Mouse (Mus musculus) liver, adult 2 months (tissue): ENCODE data around the gene Gga2. TPM values are rescaled to one million over a fixed set of nuclear protein-coding genes. Genes with fewer than 3 reads are reported as not detected.
A peak's percentile ranks its signal among the peaks of the same experiment; 100 is the strongest.

ENCODE experiments used
- DNase-seq: peaks from one replicate; pipeline ENCODE4 v3.0.0-alpha.2; 2011; ENCODE audit warnings: low read depth, low spot score; ENCODE audit errors: extremely low read depth
- H3K27ac ChIP-seq: fragments of 200-500 bp; replicated peaks from 2 replicates; pipeline ENCODE4 v1.5.1; 2012; ENCODE audit warnings: low read depth, mild to moderate bottlenecking, control low read depth, inconsistent platforms, low read length; ENCODE audit not compliant: insufficient read depth
- H3K27me3 ChIP-seq: fragments of 200-500 bp; 2 replicates; pipeline ENCODE4 v1.6.1; 2012; ENCODE audit warnings: mild to moderate bottlenecking, moderate library complexity, low read length, inconsistent platforms; ENCODE audit not compliant: control insufficient read depth, insufficient read depth
- H3K36me3 ChIP-seq: fragments of 200-500 bp; 2 replicates; pipeline ENCODE4 v1.6.1; 2012; ENCODE audit warnings: low read length, inconsistent platforms; ENCODE audit not compliant: control insufficient read depth, insufficient read depth
- H3K4me1 ChIP-seq: fragments of 200-500 bp; 2 replicates; pipeline ENCODE4 v1.6.1; 2011; ENCODE audit warnings: low read length; ENCODE audit not compliant: control insufficient read depth, insufficient read depth
- H3K4me3 ChIP-seq: fragments of 200-500 bp; 2 replicates; pipeline ENCODE4 v1.5.1; 2011; ENCODE audit warnings: low read depth, mild to moderate bottlenecking, control low read depth, low read length, moderate library complexity; ENCODE audit not compliant: insufficient read depth
- H3K79me2 ChIP-seq: fragments of 200-500 bp; 2 replicates; pipeline ENCODE4 v1.6.1; 2012; ENCODE audit warnings: inconsistent platforms, mild to moderate bottlenecking, low read length, moderate library complexity; ENCODE audit not compliant: control insufficient read depth, insufficient read depth
- H3K9ac ChIP-seq: fragments of 200-500 bp; 2 replicates; pipeline ENCODE4 v1.6.1; 2012; ENCODE audit warnings: low read depth, mild to moderate bottlenecking, control low read depth, inconsistent platforms, low read length
- CTCF ChIP-seq: fragments of 200-500 bp; IDR thresholded peaks from 2 replicates; pipeline ENCODE4 v1.5.1; 2011; ENCODE audit warnings: low read depth, low read length, control low read depth
- POLR2A ChIP-seq: fragments of 200-500 bp; IDR thresholded peaks from 2 replicates; pipeline ENCODE4 v1.6.1; 2011; ENCODE audit warnings: low read length, control low read depth; ENCODE audit not compliant: insufficient read depth; ENCODE audit errors: extremely low read depth
- WGBS: fragments of 180-500 bp; shearing (Covaris S2); methylation state at CpG from one replicate; pipeline ENCODE4 v1.1.7; 2018; 5-methylcytosine and 5-hydroxymethylcytosine counted together
- polyA plus RNA-seq: library from polyadenylated mRNA; depleted of rRNA; stranded (reverse); fragments of >200 nt; gene quantifications from 2 replicates; pipeline ENCODE4 v1.2.3, GENCODE M21; 2012
- total RNA-seq: library from RNA; depleted of rRNA; stranded (reverse); fragments of >200 nt; gene quantifications from 2 replicates; pipeline ENCODE4 v1.2.3, GENCODE M21; 2014

Gga2 gene
- total and polyA plus RNA-seq, 2 experiments = 7.7 to 13.5 TPM

DNA sequence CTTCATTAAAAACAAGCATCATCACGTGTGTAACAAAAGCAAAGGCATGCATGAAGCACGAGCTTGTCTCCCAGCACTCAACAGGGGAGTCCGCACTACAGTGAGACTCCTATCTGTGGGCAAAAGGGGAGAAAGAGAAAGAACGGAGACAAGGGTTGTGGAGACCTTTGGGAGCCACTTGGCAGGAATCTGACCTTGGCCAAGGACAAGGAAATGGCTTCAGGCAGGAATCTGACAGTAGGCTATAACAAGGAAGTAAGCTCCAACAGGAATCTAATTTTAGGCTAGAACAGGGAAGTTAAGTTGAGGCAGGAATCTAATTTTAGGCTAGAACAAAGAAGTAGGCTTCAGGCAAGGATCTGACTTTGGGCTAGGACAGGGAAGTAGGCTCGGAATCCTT is 25.1 kb downstream of the Gga2 start:
- TF ChIP-seq CTCF (no peak), POLR2A (no peak)
- 89% methylated on average over 5 of the region's 5 CpGs for WGBS
- peaks cover 28% of the 10 kb centered on the region for H3K36me3 ChIP-seq
- no peak overlapping the region for H3K4me3 ChIP-seq
- DNase-seq = no peak
- no peak overlapping the region for H3K27ac ChIP-seq
- H3K9ac ChIP-seq = no peak overlapping the region
- no peaks in the 10 kb centered on the region for H3K4me1 ChIP-seq
- no peaks in the 10 kb centered on the region; the same call in 1 of the 2 replicates for H3K27me3 ChIP-seq
- H3K79me2 ChIP-seq = no peaks in the 10 kb centered on the region

DNA sequence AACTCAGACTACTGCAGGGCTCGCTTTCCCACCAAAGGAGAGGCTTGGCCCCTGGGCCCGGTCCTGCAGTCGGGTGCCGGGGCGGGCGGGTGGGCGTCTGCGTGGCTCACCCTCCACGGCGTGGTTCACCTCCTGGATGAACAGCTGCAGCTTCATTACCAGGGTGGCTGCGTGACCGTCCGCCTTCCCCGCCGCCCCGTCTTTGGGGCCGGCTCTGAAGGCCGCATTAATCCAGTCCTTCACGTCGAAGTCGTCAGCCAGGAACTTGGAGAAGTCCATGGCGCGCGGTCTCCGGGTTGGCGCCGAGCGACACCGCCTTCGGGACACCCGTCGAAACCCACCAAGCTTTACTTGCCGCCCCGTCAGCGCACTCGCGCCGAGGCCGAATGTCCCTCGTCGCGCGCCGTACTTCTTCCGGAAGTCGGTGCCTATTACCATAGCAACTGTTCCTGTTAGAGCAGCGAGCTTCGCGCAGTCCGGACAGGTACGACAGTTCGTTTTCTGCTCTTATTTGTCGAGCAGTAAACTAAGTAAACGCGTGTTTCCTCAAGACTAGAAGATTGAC is 39.6 kb downstream of the Gga2 start, which contains the start of gene Cog7:
TSS of gene Cog7 (minus strand) at position 405 of the 565 bp plus-strand sequence.
- H3K27ac ChIP-seq = peak within 1 kb of the TSS; percentile 35; the same call in 1 of the 2 replicates
- no peaks in the 10 kb centered on the region for H3K36me3 ChIP-seq
- WGBS = 1% methylated on average over 55 of the region's 55 CpGs
- H3K27me3 ChIP-seq = no peaks in the 10 kb centered on the region
- H3K4me3 ChIP-seq = peak within 1 kb of the TSS; percentile 76
- TF ChIP-seq POLR2A (0 out of 2 replicates have a peak, but pooled peaks have one; percentile 15), CTCF (no peak)
- H3K9ac ChIP-seq = peak within 1 kb of the TSS; percentile 81
- peaks cover 3% of the 10 kb centered on the region; the same call in 1 of the 2 replicates for H3K79me2 ChIP-seq
- DNase-seq = peak; percentile 84
- peaks cover 3% of the 10 kb centered on the region; the same call in 1 of the 2 replicates for H3K4me1 ChIP-seq

DNA sequence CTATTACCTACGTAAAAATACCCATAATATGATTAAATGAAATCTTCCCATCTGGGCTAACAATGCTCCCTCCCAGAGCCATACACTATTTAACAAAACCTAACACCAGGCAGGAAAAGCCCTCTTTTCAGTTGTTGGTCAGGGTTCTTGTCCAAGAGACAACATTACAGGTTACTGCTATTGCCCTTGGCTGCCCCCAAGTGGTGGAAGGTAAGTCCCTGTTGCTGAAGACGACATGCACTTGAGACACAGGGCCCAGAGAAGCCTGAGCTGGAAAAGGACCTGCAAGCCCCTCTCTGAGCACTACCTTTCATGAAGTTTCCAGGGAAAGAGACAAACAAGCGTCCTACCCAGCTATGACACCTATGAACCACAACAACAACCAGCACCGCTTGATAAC is 46.0 kb downstream of the Gga2 start:
- peaks cover 30% of the 10 kb centered on the region for H3K36me3 ChIP-seq
- TF ChIP-seq POLR2A (no peak), CTCF (peak; percentile 64)
- no peaks in the 10 kb centered on the region; the same call in 1 of the 2 replicates for H3K79me2 ChIP-seq
- peak; percentile 24 for DNase-seq
- H3K4me3 ChIP-seq = no peak overlapping the region
- H3K27ac ChIP-seq = no peak overlapping the region
- H3K4me1 ChIP-seq = no peaks in the 10 kb centered on the region
- H3K27me3 ChIP-seq = no peaks in the 10 kb centered on the region
- no peak overlapping the region for H3K9ac ChIP-seq
- WGBS = 74% methylated on average over 4 of the region's 4 CpGs

DNA sequence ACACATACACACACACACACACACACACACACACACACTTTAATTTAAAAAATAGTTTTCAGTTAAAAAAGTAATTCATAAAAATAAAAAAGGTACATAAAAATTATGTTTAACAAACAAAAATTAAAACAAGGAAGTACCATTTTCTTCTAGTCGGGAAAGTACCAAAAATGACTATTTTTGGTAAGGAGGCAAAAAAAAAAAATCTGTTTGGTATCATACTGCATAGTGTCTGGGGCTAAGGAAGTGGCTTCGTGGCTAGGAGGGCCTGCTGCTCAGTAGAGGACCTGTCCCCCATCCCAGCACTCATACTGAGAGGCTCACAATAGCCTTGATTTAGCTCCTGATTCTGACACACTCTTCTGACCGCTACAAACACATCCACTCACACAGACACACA is 49.3 kb downstream of the Gga2 start:
- no peaks in the 10 kb centered on the region for H3K4me1 ChIP-seq
- no peaks in the 10 kb centered on the region for H3K27me3 ChIP-seq
- TF ChIP-seq CTCF (no peak), POLR2A (no peak)
- no peak overlapping the region for H3K4me3 ChIP-seq
- WGBS = 85% methylated on average over 3 of the region's 3 CpGs
- H3K9ac ChIP-seq = no peak overlapping the region
- no peaks in the 10 kb centered on the region; the same call in 1 of the 2 replicates for H3K79me2 ChIP-seq
- DNase-seq = no peak
- H3K36me3 ChIP-seq = peaks cover 42% of the 10 kb centered on the region
- no peak overlapping the region for H3K27ac ChIP-seq

DNA sequence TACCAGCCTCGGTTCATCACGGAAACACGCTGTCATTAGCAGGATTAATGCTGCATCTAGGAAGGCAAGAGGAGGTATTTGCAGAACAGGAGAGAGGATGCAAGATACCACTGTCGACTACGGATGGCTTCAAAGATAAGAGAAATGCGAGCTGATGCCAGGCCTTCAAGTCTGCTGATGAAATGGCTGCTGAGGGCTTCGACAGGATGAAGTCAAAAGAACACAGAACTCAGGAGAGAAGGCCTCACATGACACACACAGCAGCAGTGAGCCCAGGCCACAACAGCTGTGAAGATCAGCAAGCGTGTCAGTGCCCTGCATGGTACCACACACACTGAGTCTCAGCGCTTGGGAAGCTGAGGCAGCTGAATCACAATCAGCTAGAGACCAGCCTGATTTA is 50.8 kb downstream of the Gga2 start:
- no peak for DNase-seq

DNA sequence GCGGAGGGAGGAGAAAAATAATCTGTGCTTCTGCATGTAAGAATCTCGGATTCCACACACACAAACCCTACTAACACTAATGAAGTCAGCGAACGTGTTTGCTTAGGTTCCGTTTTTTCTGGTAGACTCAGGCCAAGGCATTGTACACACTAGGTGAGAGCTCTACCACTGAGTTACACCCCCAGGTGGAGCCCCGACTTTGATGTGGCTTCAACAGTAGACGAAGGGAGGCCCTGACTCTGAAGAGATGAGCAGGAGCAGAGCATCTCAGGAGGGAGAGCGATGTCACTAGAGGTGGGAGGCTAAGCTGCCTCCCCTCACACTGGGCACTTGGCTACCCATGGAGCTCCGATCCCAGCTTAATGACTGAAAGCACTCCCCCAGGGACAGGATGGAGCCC is 52.2 kb downstream of the Gga2 start:
- DNase-seq = no peak
- Histone ChIP-seq H3K4me1 (no peaks in the 10 kb centered on the region), H3K4me3 (no peak overlapping the region), H3K27me3 (no peaks in the 10 kb centered on the region), H3K36me3 (peaks cover 35% of the 10 kb centered on the region), H3K9ac (no peak overlapping the region), H3K79me2 (no peaks in the 10 kb centered on the region; the same call in 1 of the 2 replicates), H3K27ac (no peak overlapping the region)
- TF ChIP-seq POLR2A (no peak), CTCF (no peak)
- WGBS = 93% methylated on average over 9 of the region's 9 CpGs

More for the DNA sequence above, 50.8 kb downstream of the Gga2 start:
- TF ChIP-seq CTCF (no peak), POLR2A (no peak)
- H3K79me2 ChIP-seq = no peaks in the 10 kb centered on the region; the same call in 1 of the 2 replicates
- H3K4me1 ChIP-seq = no peaks in the 10 kb centered on the region
- 91% methylated on average over 9 of the region's 9 CpGs for WGBS
- H3K36me3 ChIP-seq = peaks cover 39% of the 10 kb centered on the region
- H3K9ac ChIP-seq = no peak overlapping the region
- H3K27ac ChIP-seq = no peak overlapping the region
- H3K27me3 ChIP-seq = no peaks in the 10 kb centered on the region
- H3K4me3 ChIP-seq = no peak overlapping the region
